Mouse (Mus musculus): ENCODE results near the gene Gm48551.

GRCm38 (mm10) chr10:81392270-81392669 lies 8.0 kb downstream of the Gm48551 start:
- TF ChIP-seq CTCF (IDR thresholded peaks at IDR 0.05; ENCODE audit: extremely low read depth, insufficient read length, insufficient replicate concordance, low read depth, low read length): no peak
- no peak; the same call in 1 of the 2 replicates for TF ChIP-seq POLR2A (IDR thresholded peaks at IDR 0.05; ENCODE audit: low read depth, low read length)

Measured in small intestine, adult 2 months (tissue).